Mouse (Mus musculus): Measurements from ENCODE around the gene Galr3.
A peak's percentile ranks its signal among the peaks of the same experiment; 100 is the strongest.
"Not testable (repeated sequence)": the region's sequence is repeated elsewhere in the genome, so short reads cannot be mapped to it uniquely, and the experiment has no call there.

The Galr3 gene

GRCm38 (mm10) chr15:79041585-79041984 is at the start of gene Galr3:
Gene Galr3 (plus strand): TSS chr15:79041885.
- DNase-seq (ENCODE audit: low spot score): no peak

GRCm38 (mm10) chr15:78992235-78992634 is 49.5 kb upstream of the Galr3 start:
- no peak for DNase-seq (ENCODE audit: low spot score)

- DNase-seq (ENCODE audit: low spot score): no peak
Measured at GRCm38 (mm10) chr15:78992925-78993324, 48.8 kb upstream of the Galr3 start.

GRCm38 (mm10) chr15:78995916-78996315 is 45.8 kb upstream of the Galr3 start:
- no peak for DNase-seq (ENCODE audit: low spot score)

DNA sequence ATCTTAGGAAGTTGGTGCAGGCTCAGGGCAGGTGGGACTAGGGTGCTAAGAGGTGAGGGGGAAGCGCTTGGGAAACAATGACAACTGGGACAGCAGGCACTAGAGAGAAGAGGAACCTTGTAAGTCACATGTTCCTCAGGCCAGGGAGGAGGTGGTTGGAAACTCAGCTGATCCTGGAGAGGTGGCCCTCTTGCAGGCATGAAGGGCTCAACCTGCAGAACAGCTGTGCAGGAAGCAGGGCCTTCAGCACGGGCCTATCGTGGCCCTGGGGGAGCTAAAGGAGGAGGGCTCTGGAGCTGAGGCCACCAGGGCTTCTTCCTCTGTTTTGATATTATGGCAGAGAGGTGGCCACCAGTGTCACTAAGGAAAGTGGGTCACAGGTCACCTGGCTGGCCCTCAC is 45.0 kb upstream of the Galr3 start:
- DNase-seq (ENCODE audit: low spot score): no peak

- no peak for DNase-seq (ENCODE audit: low spot score)
Measured at GRCm38 (mm10) chr15:78998348-78998747, 43.3 kb upstream of the Galr3 start.

GRCm38 (mm10) chr15:78999586-78999985 is 42.1 kb upstream of the Galr3 start:
- DNase-seq (ENCODE audit: low spot score): no peak

DNA sequence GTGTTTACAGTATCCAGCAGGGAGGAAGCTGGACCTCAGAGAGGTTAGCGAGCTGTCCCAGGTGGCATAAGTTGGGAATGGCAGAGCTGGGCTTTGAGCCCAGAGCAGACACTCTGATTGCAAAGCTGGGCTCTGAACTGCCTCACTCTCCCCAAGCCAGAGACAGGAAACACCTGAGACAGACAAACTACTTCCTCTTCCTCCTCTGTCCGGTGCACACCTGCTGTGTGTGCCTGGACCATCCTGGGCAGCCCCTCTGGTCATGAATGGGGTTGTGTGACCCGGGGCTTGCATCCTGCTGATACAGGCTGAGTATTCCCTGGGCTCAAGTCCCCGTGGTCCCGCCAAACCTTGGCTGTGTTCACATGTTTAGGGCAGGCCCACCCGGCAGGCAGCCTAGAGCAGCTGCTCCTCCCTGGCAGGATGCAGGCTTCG is 41.3 kb upstream of the Galr3 start:
- no peak for DNase-seq (ENCODE audit: low spot score)

DNA sequence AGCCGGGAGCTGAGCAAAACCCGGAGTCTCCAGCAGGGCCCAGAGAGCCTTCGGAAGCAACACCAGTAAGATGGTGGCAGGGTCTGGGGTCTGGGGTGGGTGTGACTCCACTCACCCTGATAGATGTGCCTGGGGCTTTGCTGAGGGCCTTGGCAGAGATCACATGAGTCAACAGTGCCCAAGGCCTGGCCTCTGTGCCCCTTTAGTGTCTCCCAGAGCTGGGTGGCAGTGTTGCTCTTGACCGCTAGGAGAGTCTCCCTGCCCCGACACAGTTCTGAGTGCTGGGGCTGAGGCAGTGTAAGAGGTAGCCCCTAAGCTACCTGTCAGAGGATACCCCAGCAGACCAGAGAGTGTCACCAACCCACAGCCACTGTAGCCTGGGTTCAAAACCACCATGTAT is 40.1 kb upstream of the Galr3 start:
- no peak for DNase-seq (ENCODE audit: low spot score)

- peak; percentile 62 for DNase-seq (ENCODE audit: low spot score)
Measured at GRCm38 (mm10) chr15:79002036-79002435, 39.6 kb upstream of the Galr3 start.

DNA sequence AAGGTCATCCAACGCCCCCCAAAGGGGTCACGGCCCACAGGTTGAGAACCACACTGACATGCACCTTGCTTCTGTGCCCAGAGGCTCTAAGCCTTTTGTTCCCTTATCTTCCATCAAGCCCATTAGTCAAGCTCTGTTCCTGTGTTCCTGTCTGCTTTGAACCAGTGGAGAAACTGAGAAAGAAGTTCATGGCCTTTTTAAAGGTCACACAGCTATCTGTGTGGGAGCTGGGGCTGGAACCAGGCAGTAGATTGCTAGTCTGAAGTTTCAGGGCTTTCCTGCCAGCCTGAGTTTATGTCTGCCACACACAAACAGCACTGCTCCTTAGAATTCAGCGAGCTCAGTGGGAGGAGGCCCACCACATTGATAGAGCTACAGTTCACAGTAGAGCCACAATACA is 38.6 kb upstream of the Galr3 start:
- no peak for DNase-seq (ENCODE audit: low spot score)

DNA sequence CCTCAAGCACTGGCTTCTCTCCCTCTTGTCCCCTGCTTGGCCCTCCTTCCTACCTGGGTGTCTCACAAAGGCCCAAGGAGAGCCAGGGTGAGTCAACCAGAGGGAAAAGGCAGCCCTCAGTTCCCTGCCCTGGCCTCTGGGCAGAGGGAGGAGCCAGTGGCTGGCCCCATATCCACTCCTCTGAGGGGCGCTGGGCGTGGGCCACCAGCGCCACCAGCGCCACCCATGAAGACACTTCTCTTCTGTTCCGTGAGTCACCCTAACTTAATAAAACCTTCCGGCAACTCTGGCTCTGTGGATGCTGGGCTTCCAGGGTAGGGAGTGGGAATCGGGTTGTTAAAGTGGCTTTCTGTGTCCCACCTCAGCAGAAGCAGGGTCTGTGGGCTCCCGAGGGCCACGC is 36.1 kb upstream of the Galr3 start:
- DNase-seq (ENCODE audit: low spot score): no peak

DNA sequence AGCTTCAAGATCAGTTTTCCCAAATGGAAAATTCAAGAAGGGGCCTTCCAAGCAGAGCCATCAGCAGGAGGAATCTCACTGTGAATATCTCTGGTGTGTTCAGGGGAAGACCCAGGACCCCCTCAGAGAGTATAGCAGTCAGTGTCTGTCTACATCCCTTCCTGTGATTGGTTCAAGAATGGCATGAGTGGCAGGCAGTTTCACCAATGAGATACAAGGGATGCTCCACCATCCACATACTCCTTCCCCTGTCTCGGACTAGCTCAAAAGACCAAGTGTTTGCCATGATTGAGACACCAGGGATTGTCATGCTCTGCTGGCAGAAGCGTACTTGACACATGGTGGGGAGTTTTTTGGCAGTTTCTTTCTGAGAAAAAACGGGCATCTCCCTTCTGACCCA is 35.0 kb upstream of the Galr3 start:
- no peak for DNase-seq (ENCODE audit: low spot score)

GRCm38 (mm10) chr15:79007059-79007458 is 34.6 kb upstream of the Galr3 start:
- DNase-seq (ENCODE audit: low spot score): no peak

DNA sequence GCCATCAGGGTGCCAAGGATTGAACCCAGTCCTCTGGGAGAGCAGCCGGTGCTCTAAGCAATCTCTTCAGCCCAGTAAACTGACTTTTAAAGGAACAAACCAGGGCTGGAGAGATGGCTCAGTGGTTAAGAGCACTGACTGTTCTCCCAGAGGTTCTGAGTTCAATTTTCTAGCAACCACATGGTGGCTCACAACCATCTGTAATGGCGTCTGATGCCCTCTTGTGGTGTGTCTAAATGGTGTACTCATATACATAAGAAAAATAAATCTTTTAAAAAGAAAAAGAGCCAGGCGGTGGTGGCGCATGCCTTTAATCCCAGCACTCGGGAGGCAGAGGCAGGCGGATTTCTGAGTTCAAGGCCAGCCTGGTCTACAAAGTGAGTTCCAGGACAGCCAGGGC is 33.8 kb upstream of the Galr3 start:
- not testable (repeated sequence) for DNase-seq (ENCODE audit: low spot score)

- DNase-seq (ENCODE audit: low spot score): no peak
Measured at GRCm38 (mm10) chr15:79009734-79010133, 32.0 kb upstream of the Galr3 start.

GRCm38 (mm10) chr15:79011550-79011949 is 30.1 kb upstream of the Galr3 start:
- no peak for DNase-seq (ENCODE audit: low spot score)

GRCm38 (mm10) chr15:79013382-79013781 is 28.3 kb upstream of the Galr3 start:
- no peak for DNase-seq (ENCODE audit: low spot score)

DNA sequence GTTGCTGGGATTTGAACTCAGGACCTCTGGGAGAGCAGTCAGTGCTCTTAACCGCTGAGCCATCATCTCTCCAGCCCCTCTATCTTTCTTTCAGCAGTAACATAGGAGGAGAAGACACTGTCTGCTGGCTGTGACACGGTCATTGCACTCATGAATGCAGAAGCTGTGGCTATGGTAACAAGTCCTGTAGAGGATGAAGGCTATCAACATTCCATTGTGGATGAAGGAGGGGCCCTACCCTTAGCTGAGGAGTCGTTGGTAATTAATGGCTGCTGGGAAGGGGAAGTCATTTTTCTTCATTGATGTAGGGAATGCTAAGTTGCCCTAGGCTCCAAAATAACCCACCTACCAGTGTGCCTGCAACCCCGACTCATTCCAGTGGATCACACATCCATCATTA is 23.5 kb upstream of the Galr3 start:
- DNase-seq (ENCODE audit: low spot score): no peak

- DNase-seq (ENCODE audit: low spot score): no peak
Measured at GRCm38 (mm10) chr15:79018886-79019285, 22.8 kb upstream of the Galr3 start.

DNA sequence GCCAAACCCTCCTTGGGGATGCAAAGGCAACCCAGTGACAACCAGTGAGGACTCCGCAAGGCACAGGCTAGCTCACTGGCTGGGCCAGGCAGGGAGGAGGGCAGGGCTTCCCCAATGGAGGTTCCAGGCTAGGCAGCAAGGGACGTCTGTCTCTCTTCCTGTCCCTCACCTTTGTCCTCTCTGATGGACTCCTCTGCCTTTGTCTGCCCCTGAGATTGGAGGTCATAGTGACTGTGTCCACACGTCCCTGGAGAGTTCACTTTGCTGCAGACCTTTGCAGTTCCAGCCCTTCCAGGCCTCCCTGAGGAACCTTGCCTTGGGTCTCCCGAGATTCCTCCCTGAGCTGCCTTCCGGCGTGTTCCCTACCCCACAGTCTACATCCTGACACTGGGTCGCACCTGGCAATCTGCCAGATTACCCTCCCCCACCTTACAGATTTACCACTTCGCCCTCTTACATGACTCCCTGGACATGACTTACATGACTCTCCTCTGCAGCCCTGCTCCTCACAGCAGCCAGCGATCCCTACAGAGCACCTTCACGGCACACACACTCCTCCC is 18.9 kb upstream of the Galr3 start:
- no peak for DNase-seq (ENCODE audit: low spot score)

GRCm38 (mm10) chr15:79023366-79023765 is 18.3 kb upstream of the Galr3 start:
- DNase-seq (ENCODE audit: low spot score): no peak

- DNase-seq (ENCODE audit: low spot score): peak; percentile 57
Measured at GRCm38 (mm10) chr15:79025687-79026308, 15.9 kb upstream of the Galr3 start.
